Mouse (Mus musculus): ENCODE measurements around the gene Shisa5.

Gene Shisa5

DNA sequence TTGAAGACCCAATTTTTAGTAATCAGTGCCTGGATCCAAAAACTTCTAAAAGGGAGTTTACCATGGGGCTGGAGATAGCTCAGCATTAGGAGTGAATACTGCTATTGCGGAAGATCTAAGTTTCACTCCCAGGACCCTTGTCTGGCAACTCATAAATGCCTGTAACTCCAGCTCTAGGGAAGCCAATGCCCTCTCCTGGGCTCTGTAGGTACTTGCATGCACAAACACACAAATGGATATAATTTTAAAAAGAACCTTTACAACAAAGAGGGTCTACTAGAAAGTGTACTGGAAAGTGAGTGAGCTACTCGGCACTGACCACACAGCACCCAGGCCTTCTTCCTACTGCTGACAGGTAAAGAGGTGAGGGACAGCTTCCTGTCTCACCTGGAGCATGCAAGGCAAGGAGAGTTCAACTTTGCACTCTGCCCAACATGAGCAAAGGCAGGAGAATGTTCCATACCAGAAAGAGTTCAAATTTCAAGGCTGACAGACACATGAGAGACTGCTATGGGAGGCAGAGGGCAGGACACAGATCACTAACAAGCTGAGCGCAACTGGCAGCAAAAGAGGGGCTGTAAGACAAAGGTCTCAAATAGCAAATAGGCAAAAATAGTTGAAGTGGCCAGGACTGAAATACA is 29.9 kb downstream of the Shisa5 start:
- in situ Hi-C loops (cut with MboI; ENCODE audit: low pct_unique_long_range_greater_than_20kb in 1 of 2, low sequenced_read_pairs in 2 of 2, unreplicated experiment in 1 of 2): no loop called here

- in situ Hi-C loops (cut with MboI; ENCODE audit: low pct_unique_long_range_greater_than_20kb in 1 of 2, low sequenced_read_pairs in 2 of 2, unreplicated experiment in 1 of 2): no loop called here
Measured at GRCm38 (mm10) chr9:109073661-109074573, 35.6 kb downstream of the Shisa5 start, which contains the start of gene Atrip. Gene Atrip (minus strand): TSS chr9:109074124.

DNA sequence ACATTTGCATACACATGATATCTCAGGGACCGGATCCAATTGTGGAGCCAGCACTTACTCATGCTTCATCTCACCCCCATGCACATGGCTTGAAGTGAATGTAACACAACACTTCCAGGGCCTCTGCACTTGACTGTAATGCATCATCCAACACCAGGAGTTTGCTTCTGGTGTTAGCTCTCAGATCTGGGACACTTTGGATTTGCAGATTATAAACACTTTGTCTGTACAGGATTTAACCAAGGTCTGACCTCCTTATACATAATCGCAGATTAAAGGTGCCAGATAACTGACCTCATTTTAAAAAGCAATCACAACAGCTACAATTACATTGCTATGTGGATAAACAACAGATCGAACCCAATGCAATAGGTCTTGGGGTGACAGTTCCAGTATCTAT is 42.2 kb downstream of the Shisa5 start:
- in situ Hi-C loops (cut with MboI; ENCODE audit: low pct_unique_long_range_greater_than_20kb in 1 of 2, low sequenced_read_pairs in 2 of 2, unreplicated experiment in 1 of 2): no loop called here

- in situ Hi-C loops (cut with MboI; ENCODE audit: low pct_unique_long_range_greater_than_20kb in 1 of 2, low sequenced_read_pairs in 2 of 2, unreplicated experiment in 1 of 2): no loop called here
Measured at GRCm38 (mm10) chr9:109081749-109082123, 43.4 kb downstream of the Shisa5 start.

DNA sequence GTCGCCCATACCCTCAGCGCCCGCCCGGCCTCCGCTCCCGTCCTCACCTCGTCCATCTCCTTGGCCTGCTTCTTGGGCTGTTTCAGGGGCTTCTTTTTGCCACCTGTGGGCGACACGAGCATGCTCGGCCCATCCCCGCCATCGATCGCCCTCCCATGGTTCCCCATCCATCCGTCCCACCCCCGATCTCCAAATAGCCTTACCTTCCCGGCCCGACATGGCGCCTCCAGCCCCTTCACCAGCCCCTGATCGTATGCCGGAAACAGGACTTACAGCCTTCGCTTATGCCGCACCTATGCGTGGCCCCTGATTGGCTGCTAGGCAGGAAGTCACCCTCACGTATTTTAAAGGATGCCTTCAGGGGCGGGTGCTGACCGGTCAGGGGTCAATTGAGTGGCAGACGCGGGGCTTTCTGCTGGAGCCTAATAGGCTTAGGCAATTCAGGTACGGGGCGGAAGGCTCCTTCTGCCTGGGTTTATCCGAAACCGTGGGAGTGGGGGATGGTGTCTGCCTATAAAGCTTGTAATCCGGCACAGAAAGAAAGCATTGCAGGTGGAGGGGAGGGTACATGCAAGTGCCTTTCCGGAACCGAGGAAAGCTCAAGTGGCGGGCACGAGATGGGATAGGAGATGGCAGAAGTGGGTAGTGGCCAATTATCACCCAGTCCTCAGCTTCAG is 43.9 kb downstream of the Shisa5 start, which contains the start of the genes Ccdc51 and Tma7:
Gene Ccdc51 (plus strand): TSS at position 370 of the 677 bp plus-strand sequence.
Gene Tma7 (minus strand): TSS at position 464 of the 677 bp plus-strand sequence.
- in situ Hi-C loops (cut with MboI; ENCODE audit: low pct_unique_long_range_greater_than_20kb in 1 of 2, low sequenced_read_pairs in 2 of 2, unreplicated experiment in 1 of 2): no loop called here

DNA sequence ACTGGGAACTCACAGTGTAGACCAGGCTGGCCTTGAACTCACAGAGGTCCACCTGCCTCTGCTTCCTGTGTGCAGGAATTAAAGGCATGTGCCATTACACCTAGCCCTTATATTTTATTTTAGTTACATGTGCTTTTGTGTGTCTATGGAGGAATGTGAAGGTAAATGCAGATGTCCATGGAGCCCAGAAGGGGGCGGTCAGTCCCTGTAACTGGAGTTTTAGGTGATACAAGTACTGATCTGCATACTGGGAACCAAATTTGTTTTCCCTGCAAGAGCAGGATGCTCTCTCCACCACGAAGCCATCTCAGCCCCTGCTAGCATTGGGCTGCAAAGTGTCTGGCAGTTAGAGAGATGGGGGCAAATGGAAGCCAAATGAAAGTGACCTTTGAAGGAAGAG is 46.6 kb downstream of the Shisa5 start:
- in situ Hi-C loops (cut with MboI; ENCODE audit: low pct_unique_long_range_greater_than_20kb in 1 of 2, low sequenced_read_pairs in 2 of 2, unreplicated experiment in 1 of 2): no loop called here

DNA sequence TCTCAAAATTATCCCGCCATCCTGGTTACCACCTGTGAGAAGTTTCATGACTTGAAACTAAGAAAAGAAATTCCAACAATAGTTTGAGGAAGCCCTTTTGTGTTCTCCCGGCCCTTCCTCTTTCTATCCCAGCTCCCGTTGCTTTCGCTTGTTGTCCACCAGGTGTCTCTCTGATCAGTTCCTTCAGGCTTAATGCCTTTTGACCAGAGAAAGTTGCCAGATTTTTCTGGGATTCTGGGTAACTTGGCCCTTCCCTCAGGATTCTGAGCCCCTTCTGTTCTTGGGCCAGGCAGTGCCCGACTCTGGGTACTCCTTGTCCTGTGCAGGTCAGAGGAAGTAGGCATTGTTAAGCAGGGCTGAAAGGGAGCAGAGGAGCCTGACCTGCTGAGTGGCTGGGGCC is 49.6 kb downstream of the Shisa5 start:
- in situ Hi-C loops (cut with MboI; ENCODE audit: low pct_unique_long_range_greater_than_20kb in 1 of 2, low sequenced_read_pairs in 2 of 2, unreplicated experiment in 1 of 2): no loop called here

- in situ Hi-C loops (cut with MboI; ENCODE audit: low pct_unique_long_range_greater_than_20kb in 1 of 2, low sequenced_read_pairs in 2 of 2, unreplicated experiment in 1 of 2): no loop called here
Measured at GRCm38 (mm10) chr9:109090446-109090845, 52.1 kb downstream of the Shisa5 start.

DNA sequence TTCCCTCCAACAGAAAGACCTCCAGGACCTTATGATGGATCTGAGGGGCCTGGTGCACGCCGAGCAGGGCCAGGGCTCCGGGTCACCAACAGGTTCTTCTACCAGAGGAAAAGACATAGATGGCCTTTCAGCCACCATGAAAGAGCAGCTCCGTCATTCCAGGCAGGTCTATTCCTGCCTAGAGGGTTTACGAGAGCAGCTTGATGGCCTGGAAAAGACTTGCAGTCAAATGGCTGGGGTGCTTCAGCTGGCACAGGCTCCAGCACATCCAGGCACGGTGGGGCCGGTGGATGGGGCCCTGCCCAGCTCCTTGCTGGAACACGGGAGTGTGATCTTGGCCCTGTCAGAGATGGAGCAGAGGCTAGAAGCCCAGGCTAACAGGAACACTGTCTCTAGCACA is 53.4 kb downstream of the Shisa5 start:
- in situ Hi-C loops (cut with MboI; ENCODE audit: low pct_unique_long_range_greater_than_20kb in 1 of 2, low sequenced_read_pairs in 2 of 2, unreplicated experiment in 1 of 2): no loop called here

- in situ Hi-C loops (cut with MboI; ENCODE audit: low pct_unique_long_range_greater_than_20kb in 1 of 2, low sequenced_read_pairs in 2 of 2, unreplicated experiment in 1 of 2): no loop called here
Measured at GRCm38 (mm10) chr9:109092799-109093198, 54.4 kb downstream of the Shisa5 start.

- in situ Hi-C loops (cut with MboI; ENCODE audit: low pct_unique_long_range_greater_than_20kb in 1 of 2, low sequenced_read_pairs in 2 of 2, unreplicated experiment in 1 of 2): no loop called here
Measured at GRCm38 (mm10) chr9:109093786-109094552, 55.6 kb downstream of the Shisa5 start.

GRCm38 (mm10) chr9:109094553-109095136 is 56.3 kb downstream of the Shisa5 start:
- in situ Hi-C loops (cut with MboI; ENCODE audit: low pct_unique_long_range_greater_than_20kb in 1 of 2, low sequenced_read_pairs in 2 of 2, unreplicated experiment in 1 of 2): no loop called here

DNA sequence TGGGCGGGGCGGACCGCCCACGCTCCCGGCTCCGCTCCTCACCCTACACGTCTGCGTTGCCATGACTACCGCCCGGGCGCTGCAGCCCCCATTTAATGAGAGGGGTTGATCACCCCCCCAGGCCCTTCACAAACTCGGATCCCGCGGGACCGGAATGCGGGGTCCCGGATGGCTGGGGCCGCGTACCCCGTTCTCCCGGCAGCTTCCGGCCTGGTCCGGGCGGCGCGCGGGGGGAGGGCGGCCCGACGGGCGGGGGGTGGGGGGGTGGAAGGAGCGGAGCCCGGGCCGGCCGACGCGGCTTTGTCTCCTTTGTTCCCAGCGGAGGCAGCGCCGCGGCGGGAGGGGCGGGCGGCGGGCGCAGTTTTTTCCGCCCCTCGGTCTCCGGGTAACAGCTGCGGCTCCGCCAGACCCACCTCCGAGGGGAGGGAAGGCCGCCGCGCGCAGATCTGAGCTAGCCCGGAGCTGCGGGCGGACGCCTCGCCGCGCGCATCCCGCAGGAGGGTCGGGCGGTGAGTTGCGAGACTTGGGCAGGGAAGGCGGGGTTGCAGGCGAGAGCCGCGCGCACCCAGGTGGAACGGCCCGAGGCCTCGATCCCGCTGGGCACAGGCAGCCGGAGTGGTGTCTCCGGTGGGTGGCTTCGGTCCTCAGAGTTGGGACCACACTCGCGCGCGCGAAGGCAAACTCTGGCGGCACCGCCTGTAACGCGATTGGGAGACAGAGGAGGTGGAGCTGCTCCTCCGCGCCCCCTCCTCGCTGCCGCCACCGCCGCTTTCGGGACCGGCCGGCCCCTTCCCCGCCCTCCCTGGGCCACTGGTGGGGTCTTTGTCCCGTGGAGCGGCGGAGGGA is 57.0 kb downstream of the Shisa5 start, which contains the start of gene Plxnb1:
Gene Plxnb1 (plus strand): TSS at position 253 of the 846 bp plus-strand sequence.
- in situ Hi-C loops (cut with MboI; ENCODE audit: low pct_unique_long_range_greater_than_20kb in 1 of 2, low sequenced_read_pairs in 2 of 2, unreplicated experiment in 1 of 2): no loop called here

DNA sequence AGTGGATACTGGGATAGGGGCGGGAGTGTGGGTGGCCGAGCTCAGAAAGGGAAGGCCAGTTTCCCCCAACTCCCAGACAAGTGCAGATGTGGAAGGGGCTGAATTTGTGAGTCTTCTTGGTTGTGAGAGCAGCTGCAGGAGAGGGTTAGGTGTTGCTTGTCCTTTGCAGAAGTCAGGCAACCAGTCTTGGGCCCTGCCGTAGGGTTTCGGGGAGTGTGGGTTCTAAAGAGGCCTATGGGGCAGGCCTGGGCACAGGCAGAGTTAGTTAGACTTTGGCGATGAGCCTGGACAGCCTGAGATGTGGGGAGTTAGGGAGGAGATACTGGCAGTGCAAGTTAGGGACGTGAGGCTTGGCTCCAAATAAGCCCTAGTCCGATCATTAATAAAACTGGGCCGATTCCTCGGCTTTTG is 57.9 kb downstream of the Shisa5 start:
- in situ Hi-C loops (cut with MboI; ENCODE audit: low pct_unique_long_range_greater_than_20kb in 1 of 2, low sequenced_read_pairs in 2 of 2, unreplicated experiment in 1 of 2): no loop called here

DNA sequence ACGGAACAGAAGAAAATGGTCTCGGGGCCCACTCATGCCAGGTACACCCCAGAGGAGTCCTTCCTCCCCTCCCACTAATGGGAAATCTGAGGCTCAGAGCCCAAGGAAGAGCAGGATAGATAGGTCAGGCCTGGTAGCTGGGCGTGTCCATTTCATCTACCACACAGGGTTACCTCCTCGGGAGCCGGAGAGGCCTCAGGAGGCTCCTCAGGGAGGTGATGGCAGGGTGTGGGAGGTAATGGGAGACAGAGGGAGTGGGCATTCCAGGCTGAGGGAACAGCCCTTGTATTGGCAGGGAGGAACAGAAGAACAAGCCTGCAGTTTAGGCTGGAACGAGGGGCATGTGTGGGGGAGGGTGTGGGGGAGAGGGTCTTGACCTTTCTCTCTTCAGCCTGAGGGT is 58.5 kb downstream of the Shisa5 start:
- in situ Hi-C loops (cut with MboI; ENCODE audit: low pct_unique_long_range_greater_than_20kb in 1 of 2, low sequenced_read_pairs in 2 of 2, unreplicated experiment in 1 of 2): no loop called here

DNA sequence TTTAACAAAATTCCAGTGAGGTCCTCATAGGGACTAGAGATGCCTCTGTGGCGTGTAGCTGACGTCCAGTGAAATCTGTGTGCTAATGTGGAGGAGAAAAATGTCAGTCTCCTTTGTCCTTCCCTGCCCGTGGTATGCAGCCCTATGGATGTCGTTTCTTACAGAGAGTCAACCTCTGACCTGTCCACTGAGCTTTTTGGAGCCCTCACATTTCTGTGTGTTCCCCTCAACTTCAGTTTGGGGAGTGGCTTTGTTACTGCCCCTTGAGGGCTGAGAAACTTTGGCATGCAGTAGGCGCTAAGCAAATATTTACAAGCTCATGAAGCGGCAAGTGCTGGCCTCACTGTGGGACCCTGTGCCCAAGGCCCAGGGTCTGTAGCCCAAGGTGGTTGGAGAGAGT is 58.9 kb downstream of the Shisa5 start:
- in situ Hi-C loops (cut with MboI; ENCODE audit: low pct_unique_long_range_greater_than_20kb in 1 of 2, low sequenced_read_pairs in 2 of 2, unreplicated experiment in 1 of 2): no loop called here

- in situ Hi-C loops (cut with MboI; ENCODE audit: low pct_unique_long_range_greater_than_20kb in 1 of 2, low sequenced_read_pairs in 2 of 2, unreplicated experiment in 1 of 2): no loop called here
Measured at GRCm38 (mm10) chr9:109097831-109098230, 59.5 kb downstream of the Shisa5 start.
